Mouse (Mus musculus): Measurements from ENCODE around the gene Gm5624.
"Not testable (repeated sequence)": the region's sequence is repeated elsewhere in the genome, so short reads cannot be mapped to it uniquely, and the experiment has no call there.

Gm5624 gene

GRCm38 (mm10) chr14:44627737-44628136 lies at the start of gene Gm5624:
TSS of gene Gm5624 (minus strand) at chr14:44627938.
- DNase-seq (ENCODE audit: low spot score), result not testable (repeated sequence)

- DNase-seq (ENCODE audit: low spot score), result not testable (repeated sequence)
These were observed 36.0 kb downstream of the Gm5624 start for GRCm38 (mm10) chr14:44591765-44592164.

- not testable (repeated sequence) for DNase-seq (ENCODE audit: low spot score)
These were observed 44.9 kb downstream of the Gm5624 start, which contains the start of gene Gm8247 for GRCm38 (mm10) chr14:44582853-44583252. TSS of gene Gm8247 (plus strand) at chr14:44583153.

- not testable (repeated sequence) for DNase-seq (ENCODE audit: low spot score)
These were observed 79.8 kb downstream of the Gm5624 start for GRCm38 (mm10) chr14:44547961-44548360.

GRCm38 (mm10) chr14:44517976-44518375 lies 109.8 kb downstream of the Gm5624 start, which contains the start of gene Gm17093:
TSS of gene Gm17093 (plus strand) at chr14:44518276.
- DNase-seq (ENCODE audit: low spot score), result not testable (repeated sequence)

Data from adipocyte (in vitro differentiated cells).